In the genomic region with DNA sequence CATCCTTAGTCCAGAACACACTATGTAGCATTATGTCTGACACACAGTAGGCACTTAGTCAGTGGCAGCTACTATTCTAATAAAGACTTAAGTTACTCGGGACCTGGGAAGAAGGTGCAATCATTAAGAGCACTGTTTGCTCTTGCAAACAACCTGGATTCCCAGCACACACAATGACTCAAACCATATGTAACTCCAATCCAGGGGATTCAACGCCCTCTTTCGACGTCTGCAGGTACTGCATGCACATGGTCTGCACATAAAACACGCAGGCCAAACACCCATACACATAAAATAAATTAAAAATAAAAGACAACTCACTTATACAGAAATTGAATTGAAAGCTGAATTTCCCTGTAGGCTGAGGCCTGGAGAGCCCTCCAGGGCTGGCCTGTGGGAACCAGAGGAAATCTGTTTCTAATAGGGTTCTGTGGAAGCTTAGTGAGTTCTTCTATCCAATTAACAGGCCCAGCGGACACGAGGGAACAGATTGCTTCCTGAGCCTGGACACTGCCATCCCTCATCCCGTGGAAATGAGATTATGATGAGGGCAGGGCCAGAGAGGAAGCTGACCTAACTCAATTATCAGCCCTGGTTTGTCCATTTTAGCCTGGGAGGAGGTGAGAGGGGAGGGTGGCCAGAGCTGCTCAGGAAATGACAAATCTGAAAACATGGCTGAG, we compare ENCODE assay signal across 9 mouse cellular contexts.
DNase-seq lines count a peak whose midpoint lies in the region; ATAC-seq and TF ChIP-seq lines count a peak whose summit lies in the region.
"Had no signal": no experiment of that assay in that cellular context is flagged by ENCODE, and none has a peak within 500 bp of the region (broad histone marks: within the 10 kb centered on the region; RNA-seq: fewer than 3 reads in every experiment).

No protein-coding gene starts in this region.

- no peaks in the 10 kb centered on the region for H3K9me3 ChIP-seq in liver, embryonic 14.5 days (ENCODE audit: control insufficient read depth, low read length)
- no peaks in the 10 kb centered on the region for H3K9me3 ChIP-seq in heart, embryonic 11.5 days (replicated peaks; ENCODE audit: control insufficient read depth, low read length)
- no peaks in the 10 kb centered on the region for H3K9me3 ChIP-seq in forebrain, embryonic 13.5 days (replicated peaks)
- H3K9me3 ChIP-seq: limb, embryonic 12.5 days had no signal

- H3K36me3 ChIP-seq in liver, embryonic 14.5 days (replicated peaks; ENCODE audit: control insufficient read depth, insufficient read depth, low read depth), result no peaks in the 10 kb centered on the region
- no peaks in the 10 kb centered on the region for H3K36me3 ChIP-seq in heart, embryonic 11.5 days (ENCODE audit: control insufficient read depth, insufficient read depth, low read length)
- no peaks in the 10 kb centered on the region for H3K36me3 ChIP-seq in forebrain, embryonic 13.5 days (ENCODE audit: poor library complexity, severe bottlenecking)
- H3K36me3 ChIP-seq: limb, embryonic 12.5 days had no signal

- H3K9ac ChIP-seq in liver, embryonic 14.5 days (replicated peaks), result no peak overlapping the region
- no peak overlapping the region for H3K9ac ChIP-seq in heart, embryonic 11.5 days (ENCODE audit: low read depth, low read length)
- H3K9ac ChIP-seq in forebrain, embryonic 13.5 days, result no peak overlapping the region
- H3K9ac ChIP-seq: limb, embryonic 12.5 days had no signal

- H3K4me3 ChIP-seq in liver, embryonic 14.5 days (ENCODE audit: insufficient read depth in 1 of 2, low read depth in 2 of 2, low read length in 2 of 2), result no peak overlapping the region
- H3K4me3 ChIP-seq in heart, embryonic 11.5 days (ENCODE audit: low read depth, low read length), result no peak overlapping the region
- H3K4me3 ChIP-seq in forebrain, embryonic 13.5 days, result no peak overlapping the region
- H3K4me3 ChIP-seq: limb, embryonic 12.5 days had no signal

- H3K27ac ChIP-seq in liver, embryonic 14.5 days, result no peak overlapping the region
- H3K27ac ChIP-seq in heart, embryonic 11.5 days (ENCODE audit: low read depth, low read length), result no peak overlapping the region
- no peak overlapping the region for H3K27ac ChIP-seq in forebrain, embryonic 13.5 days
- H3K27ac ChIP-seq: limb, embryonic 12.5 days had no signal

- peak; percentile 21; the same call in 1 of the 2 replicates for ATAC-seq in liver, embryonic 14.5 days (ENCODE audit: insufficient read depth)
- ATAC-seq in heart, embryonic 11.5 days (replicated peaks; ENCODE audit: insufficient number of reproducible peaks, low FRiP score, low TSS enrichment), result peak; percentile 56; the same call in 1 of the 2 replicates
- no peak for ATAC-seq in forebrain, embryonic 13.5 days

- no peak for TF ChIP-seq EP300 in liver, embryonic 14.5 days (IDR thresholded peaks at IDR 0.05; ENCODE audit: low read depth)

- peaks cover 0 to 17% of the 10 kb centered on the region in 2 experiments; a peak in 2 of 4 replicates for H3K4me1 ChIP-seq in liver, embryonic 14.5 days (replicated peaks; ENCODE audit: control insufficient read depth in 2 of 2, insufficient read depth in 2 of 2, low read length in 1 of 2)
- H3K4me1 ChIP-seq in heart, embryonic 11.5 days (ENCODE audit: control insufficient read depth, insufficient read depth, low read length), result peaks cover 27% of the 10 kb centered on the region
- H3K4me1 ChIP-seq in forebrain, embryonic 13.5 days, result no peaks in the 10 kb centered on the region

- no peak for DNase-seq in liver, embryonic 14.5 days (ENCODE audit: low read depth in 3 of 3, low spot score in 3 of 3)
- no peak for DNase-seq in liver
- DNase-seq in adrenal gland, postnatal 14 days, result peak; percentile 17
- DNase-seq in retina, postnatal 1 day, result peak; percentile 85
- DNase-seq in gastrocnemius, adult 8-10 months (ENCODE audit: low spot score in 2 of 2), result no peak
- DNase-seq: spleen, adult 18-20 months had no signal

- TF ChIP-seq CTCF in liver, embryonic 14.5 days (IDR thresholded peaks at IDR 0.05; ENCODE audit: low read depth), result no peak

- no peak overlapping the region for H3K4me2 ChIP-seq in liver, embryonic 14.5 days (ENCODE audit: low read depth)
- no peak overlapping the region for H3K4me2 ChIP-seq in heart, embryonic 11.5 days
- no peak overlapping the region for H3K4me2 ChIP-seq in forebrain, embryonic 13.5 days
- H3K4me2 ChIP-seq: limb, embryonic 12.5 days had no signal

- 50% methylated on average over 8 of the region's 8 CpGs for WGBS in liver, embryonic 14.5 days (ENCODE audit: insufficient replicate concordance)
- 56% methylated on average over 8 of the region's 8 CpGs for WGBS in heart, embryonic 11.5 days (ENCODE audit: insufficient replicate concordance)
- 70% methylated on average over 8 of the region's 8 CpGs for WGBS in forebrain, embryonic 13.5 days

- H3K27me3 ChIP-seq in liver, embryonic 14.5 days (ENCODE audit: control insufficient read depth, insufficient read depth, low read length), result no peaks in the 10 kb centered on the region
- no peaks in the 10 kb centered on the region for H3K27me3 ChIP-seq in heart, embryonic 11.5 days (ENCODE audit: control insufficient read depth, insufficient read depth, low read length)
- no peaks in the 10 kb centered on the region for H3K27me3 ChIP-seq in forebrain, embryonic 13.5 days

Comparison
In these comparisons a context has a peak if more than half of its experiments do, and no peak if none do; other contexts are left out.
1. DNase-seq: peak in adrenal gland, postnatal 14 days (single experiment) and retina, postnatal 1 day (single experiment); none in liver, embryonic 14.5 days (0 of 3), liver (single experiment) and gastrocnemius, adult 8-10 months (0 of 2).